Mouse (Mus musculus) cerebellum, adult 2 months (tissue): ENCODE data around the gene Zbtb38.

Experiments used
- CTCF ChIP-seq: fragments of 200-500 bp; IDR thresholded peaks from 2 replicates; pipeline ENCODE4 v1.5.1; 2011; ENCODE audit warnings: low read depth, mild to moderate bottlenecking, control low read depth, low read length, moderate library complexity, borderline replicate concordance; ENCODE audit not compliant: insufficient read depth
- POLR2A ChIP-seq: fragments of 200-500 bp; IDR thresholded peaks from 2 replicates; pipeline ENCODE4 v1.6.1; 2011; ENCODE audit warnings: low read length, control low read depth, borderline replicate concordance; ENCODE audit not compliant: insufficient read depth

DNA sequence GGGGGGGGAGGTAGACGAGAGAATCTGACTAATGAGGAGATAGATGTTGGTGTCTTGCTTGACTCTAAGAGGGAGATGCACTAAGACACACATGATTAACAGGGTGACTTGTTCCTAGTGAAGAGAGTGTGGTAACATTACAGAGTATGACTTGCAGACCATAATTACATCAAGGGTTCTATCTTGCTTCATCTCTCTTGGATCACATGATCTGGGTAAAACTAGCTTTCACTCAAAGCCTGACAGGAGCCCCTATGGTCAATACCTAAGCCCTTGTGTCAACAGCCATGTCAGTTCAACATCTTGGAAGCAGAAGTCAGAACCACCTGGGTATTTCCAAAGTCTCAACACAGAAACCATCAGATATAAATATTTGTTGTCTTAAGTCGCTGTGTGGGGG is 39.9 kb upstream of the Zbtb38 start:
- no peak for TF ChIP-seq POLR2A
- TF ChIP-seq CTCF, result no peak
